Mouse (Mus musculus): ENCODE measurements at regions not wholly inside any gene's neighbourhood (a gene's known extent, or its start where the extent isn't known, plus 50 kb on each side); places are given as distances from the start of the nearest gene placed in this dataset.
"Not testable (repeated sequence)": the region's sequence is repeated elsewhere in the genome, so short reads cannot be mapped to it uniquely, and the experiment has no call there.

- ATAC-seq: no peak
- H3K27me3 ChIP-seq (replicated peaks; ENCODE audit: control insufficient read depth, insufficient read depth, low read length): no peaks in the 10 kb centered on the region
- TF ChIP-seq CTCF (IDR thresholded peaks at IDR 0.05; ENCODE audit: low read depth): no peak
- no peak overlapping the region for H3K4me2 ChIP-seq (replicated peaks; ENCODE audit: low read depth)
- H3K9me3 ChIP-seq (ENCODE audit: control insufficient read depth): peaks cover 14% of the 10 kb centered on the region
- no peaks in the 10 kb centered on the region for H3K4me1 ChIP-seq (replicated peaks; ENCODE audit: control insufficient read depth, insufficient read depth, low read length)
- H3K9ac ChIP-seq (ENCODE audit: low read depth, low read length): no peak overlapping the region
- H3K4me3 ChIP-seq (ENCODE audit: low read depth, low read length): no peak overlapping the region
- H3K36me3 ChIP-seq (ENCODE audit: control insufficient read depth, insufficient read depth): no peaks in the 10 kb centered on the region
- H3K27ac ChIP-seq (ENCODE audit: low read depth, low read length): no peak overlapping the region
Measured at GRCm38 (mm10) chr2:17101161-17101560, 630.1 kb downstream of the Nebl start.

- Histone ChIP-seq H3K27ac (ENCODE audit: low read depth, low read length) (no peak overlapping the region), H3K36me3 (ENCODE audit: control insufficient read depth, insufficient read depth) (no peaks in the 10 kb centered on the region), H3K9me3 (ENCODE audit: control insufficient read depth) (peaks cover 14% of the 10 kb centered on the region), H3K4me2 (replicated peaks; ENCODE audit: low read depth) (no peak overlapping the region), H3K9ac (ENCODE audit: low read depth, low read length) (no peak overlapping the region), H3K4me1 (replicated peaks; ENCODE audit: control insufficient read depth, insufficient read depth, low read length) (no peaks in the 10 kb centered on the region), H3K4me3 (ENCODE audit: low read depth, low read length) (no peak overlapping the region), H3K27me3 (replicated peaks; ENCODE audit: control insufficient read depth, insufficient read depth, low read length) (no peaks in the 10 kb centered on the region)
- 76% methylated on average over 19 of the region's 20 CpGs for WGBS
- ATAC-seq: no peak
- TF ChIP-seq CTCF (IDR thresholded peaks at IDR 0.05; ENCODE audit: low read depth): no peak
Measured at GRCm38 (mm10) chr2:17097546-17097945, 633.7 kb downstream of the Nebl start.

- Histone ChIP-seq H3K4me2 (replicated peaks; ENCODE audit: low read depth) (no peak overlapping the region), H3K4me3 (ENCODE audit: low read depth, low read length) (no peak overlapping the region), H3K9me3 (ENCODE audit: control insufficient read depth) (no peaks in the 10 kb centered on the region), H3K4me1 (replicated peaks; ENCODE audit: control insufficient read depth, insufficient read depth, low read length) (no peaks in the 10 kb centered on the region), H3K36me3 (ENCODE audit: control insufficient read depth, insufficient read depth) (no peaks in the 10 kb centered on the region), H3K9ac (ENCODE audit: low read depth, low read length) (no peak overlapping the region), H3K27ac (ENCODE audit: low read depth, low read length) (no peak overlapping the region), H3K27me3 (replicated peaks; ENCODE audit: control insufficient read depth, insufficient read depth, low read length) (no peaks in the 10 kb centered on the region)
- TF ChIP-seq CTCF (IDR thresholded peaks at IDR 0.05; ENCODE audit: low read depth): no peak
- WGBS: 73% methylated on average over 1 of the region's 1 CpGs
- ATAC-seq: no peak
Measured at GRCm38 (mm10) chr2:17091454-17091853, 639.8 kb downstream of the Nebl start.

GRCm38 (mm10) chr2:17081266-17081665 is 650.0 kb downstream of the Nebl start:
- Histone ChIP-seq H3K9me3 (ENCODE audit: control insufficient read depth) (no peaks in the 10 kb centered on the region), H3K27me3 (replicated peaks; ENCODE audit: control insufficient read depth, insufficient read depth, low read length) (no peaks in the 10 kb centered on the region), H3K4me1 (replicated peaks; ENCODE audit: control insufficient read depth, insufficient read depth, low read length) (no peaks in the 10 kb centered on the region), H3K27ac (ENCODE audit: low read depth, low read length) (no peak overlapping the region), H3K4me2 (replicated peaks; ENCODE audit: low read depth) (no peak overlapping the region), H3K9ac (ENCODE audit: low read depth, low read length) (no peak overlapping the region), H3K36me3 (ENCODE audit: control insufficient read depth, insufficient read depth) (no peaks in the 10 kb centered on the region), H3K4me3 (ENCODE audit: low read depth, low read length) (no peak overlapping the region)
- no peak for TF ChIP-seq CTCF (IDR thresholded peaks at IDR 0.05; ENCODE audit: low read depth)
- no peak for ATAC-seq
- WGBS: 89% methylated on average over 2 of the region's 2 CpGs

- not testable (repeated sequence) for H3K4me2 ChIP-seq (replicated peaks; ENCODE audit: low read depth); H3K27me3 ChIP-seq (replicated peaks; ENCODE audit: control insufficient read depth, insufficient read depth, low read length); ATAC-seq; H3K9me3 ChIP-seq (ENCODE audit: control insufficient read depth); H3K36me3 ChIP-seq (ENCODE audit: control insufficient read depth, insufficient read depth); H3K9ac ChIP-seq (ENCODE audit: low read depth, low read length); H3K4me3 ChIP-seq (ENCODE audit: low read depth, low read length); H3K27ac ChIP-seq (ENCODE audit: low read depth, low read length); H3K4me1 ChIP-seq (replicated peaks; ENCODE audit: control insufficient read depth, insufficient read depth, low read length)
- 84% methylated on average over 26 of the region's 26 CpGs for WGBS
Measured at GRCm38 (mm10) chr2:17065149-17066145, 665.8 kb downstream of the Nebl start.

Data from intestine, postnatal 0 days (tissue).